Mouse (Mus musculus): ENCODE data around the gene Sac3d1. TPM values are rescaled to one million over a fixed set of nuclear protein-coding genes. Genes with fewer than 3 reads are reported as not detected.

The Sac3d1 gene
- polyA plus RNA-seq (2012; rRNA removed): 35.7 and 46.4 TPM in 2 replicates

DNA sequence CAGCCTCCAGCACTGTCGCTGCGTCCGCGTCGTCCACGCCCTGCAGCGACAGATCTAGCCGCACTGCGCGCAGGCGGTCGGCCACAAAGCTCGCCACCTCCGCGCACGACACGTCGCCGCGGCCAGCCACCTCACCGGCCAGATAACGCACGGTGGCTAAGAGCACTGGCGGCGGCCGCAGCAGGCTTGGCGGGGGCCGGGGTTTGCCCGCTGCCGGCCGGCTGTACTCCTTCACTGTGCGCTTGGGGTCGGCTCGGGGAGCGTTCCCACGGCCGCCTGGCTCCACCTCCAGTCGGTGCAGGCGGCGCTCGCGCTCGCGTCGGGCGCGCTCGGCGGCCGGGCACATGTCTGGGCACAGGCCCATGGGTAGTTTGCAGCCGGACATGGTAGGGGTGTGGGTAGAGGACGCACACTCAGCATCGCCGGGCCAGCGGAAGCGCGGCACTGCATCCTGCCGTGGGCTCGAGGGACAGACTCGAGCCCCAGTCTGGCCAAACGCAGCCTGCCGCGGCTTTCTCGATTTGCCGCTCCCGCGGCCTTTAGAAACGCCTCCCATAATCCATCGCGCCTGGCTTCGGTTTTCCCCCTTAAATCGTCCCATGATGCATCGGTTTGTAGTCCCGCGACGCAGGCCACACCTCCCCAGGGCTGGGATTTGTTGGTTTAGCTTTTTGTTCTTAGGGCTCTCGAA lies at the start of gene Sac3d1:
Gene Sac3d1 (minus strand): TSS at position 665 of the 691 bp plus-strand sequence.
- WGBS: under 1% methylated on average over 77 of the region's 77 CpGs
- TF ChIP-seq POLR2A (IDR thresholded peaks at IDR 0.05; ENCODE audit: low read depth, low read length): peak; percentile 44
- TF ChIP-seq CTCF (IDR thresholded peaks at IDR 0.05; ENCODE audit: extremely low read depth, insufficient read length, insufficient replicate concordance, low read depth, low read length): no peak

DNA sequence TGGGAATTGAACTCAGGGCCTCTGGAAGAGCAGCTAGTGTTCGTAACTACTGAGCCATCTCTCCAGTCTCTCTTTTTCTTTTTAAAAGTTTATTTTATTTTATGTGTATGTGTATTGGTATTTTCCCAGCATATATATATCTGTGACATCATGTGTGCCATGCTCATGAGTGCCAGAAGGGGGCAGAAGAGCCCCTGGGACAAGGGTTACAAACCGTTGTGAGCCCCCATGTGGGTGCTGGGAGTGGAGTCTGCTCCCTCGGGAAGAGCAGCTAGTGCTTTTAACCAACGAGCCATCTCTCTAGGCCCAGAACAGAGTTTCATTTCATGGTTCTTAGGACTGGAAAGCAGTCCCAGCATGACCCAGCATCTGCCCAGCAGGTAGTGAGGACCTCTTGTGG lies 48.3 kb upstream of the Sac3d1 start:
- peak overlapping the region; percentile 7; the same call in 1 of the 2 replicates for H3K4me3 ChIP-seq (ENCODE audit: low read depth, low read length)
- 83% methylated on average over 4 of the region's 4 CpGs for WGBS
- H3K27ac ChIP-seq (ENCODE audit: insufficient read depth, low read depth, low read length): no peak overlapping the region
- TF ChIP-seq CTCF (IDR thresholded peaks at IDR 0.05; ENCODE audit: extremely low read depth, insufficient read length, insufficient replicate concordance, low read depth, low read length): peak; percentile 54; the same call in 1 of the 2 replicates
- no peak for TF ChIP-seq POLR2A (IDR thresholded peaks at IDR 0.05; ENCODE audit: low read depth, low read length)
- H3K4me1 ChIP-seq (ENCODE audit: control insufficient read depth, insufficient read depth, insufficient read length, low read length): peaks cover 39% of the 10 kb centered on the region
- peaks cover 10% of the 10 kb centered on the region for H3K36me3 ChIP-seq (ENCODE audit: control insufficient read depth, insufficient read depth, low read length)
- H3K27me3 ChIP-seq (ENCODE audit: control insufficient read depth, insufficient read depth, low read length): no peaks in the 10 kb centered on the region

More for the DNA sequence above, at the start of gene Sac3d1:
- H3K4me3 ChIP-seq (ENCODE audit: low read depth, low read length): peak within 1 kb of the TSS; percentile 73
- peaks cover 24% of the 10 kb centered on the region for H3K4me1 ChIP-seq (ENCODE audit: control insufficient read depth, insufficient read depth, insufficient read length, low read length)
- H3K36me3 ChIP-seq (ENCODE audit: control insufficient read depth, insufficient read depth, low read length): peaks cover 35% of the 10 kb centered on the region
- H3K27me3 ChIP-seq (ENCODE audit: control insufficient read depth, insufficient read depth, low read length): no peaks in the 10 kb centered on the region
- H3K27ac ChIP-seq (ENCODE audit: insufficient read depth, low read depth, low read length): peak within 1 kb of the TSS; percentile 83

DNA sequence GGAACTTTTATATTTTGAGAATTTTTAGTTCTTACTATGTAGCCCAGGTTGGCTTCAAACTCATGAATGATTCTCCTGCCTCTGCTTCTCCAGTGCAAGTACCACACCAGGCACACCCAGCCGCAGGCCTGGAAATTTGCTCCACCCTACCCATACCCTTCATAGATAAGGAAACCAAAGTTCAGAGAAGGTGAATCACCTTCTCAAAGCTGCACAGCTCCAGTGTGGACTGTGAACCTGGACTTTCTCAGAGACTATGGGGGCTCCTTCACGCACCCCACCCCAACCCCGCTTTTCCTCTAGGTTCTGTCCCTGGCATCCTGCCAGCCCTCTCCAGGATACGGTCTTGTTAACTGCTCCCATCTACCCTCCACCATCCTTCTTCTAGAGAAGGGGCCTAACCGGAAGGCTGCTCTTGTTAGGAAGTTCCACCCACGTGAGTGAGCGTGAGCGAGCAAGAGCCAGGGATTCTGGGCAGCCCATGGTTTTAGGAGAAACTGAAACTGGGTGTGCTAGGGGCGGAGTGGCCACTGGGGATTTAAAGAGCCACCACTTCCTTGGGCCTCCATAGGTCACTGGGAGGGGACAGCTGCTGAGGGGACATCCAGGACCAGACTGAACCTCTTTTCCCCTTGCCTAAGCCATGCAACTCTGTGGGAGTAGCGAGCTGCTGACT lies 45.6 kb upstream of the Sac3d1 start:
- Histone ChIP-seq H3K4me1 (ENCODE audit: control insufficient read depth, insufficient read depth, insufficient read length, low read length) (peaks cover 23% of the 10 kb centered on the region), H3K27ac (ENCODE audit: insufficient read depth, low read depth, low read length) (peak overlapping the region; percentile 94), H3K27me3 (ENCODE audit: control insufficient read depth, insufficient read depth, low read length) (no peaks in the 10 kb centered on the region), H3K4me3 (ENCODE audit: low read depth, low read length) (peak overlapping the region; percentile 59), H3K36me3 (ENCODE audit: control insufficient read depth, insufficient read depth, low read length) (peaks cover 7% of the 10 kb centered on the region; the same call in 1 of the 2 replicates)
- no peak for TF ChIP-seq POLR2A (IDR thresholded peaks at IDR 0.05; ENCODE audit: low read depth, low read length)
- no peak for TF ChIP-seq CTCF (IDR thresholded peaks at IDR 0.05; ENCODE audit: extremely low read depth, insufficient read length, insufficient replicate concordance, low read depth, low read length)
- WGBS: 16% methylated on average over 10 of the region's 10 CpGs

DNA sequence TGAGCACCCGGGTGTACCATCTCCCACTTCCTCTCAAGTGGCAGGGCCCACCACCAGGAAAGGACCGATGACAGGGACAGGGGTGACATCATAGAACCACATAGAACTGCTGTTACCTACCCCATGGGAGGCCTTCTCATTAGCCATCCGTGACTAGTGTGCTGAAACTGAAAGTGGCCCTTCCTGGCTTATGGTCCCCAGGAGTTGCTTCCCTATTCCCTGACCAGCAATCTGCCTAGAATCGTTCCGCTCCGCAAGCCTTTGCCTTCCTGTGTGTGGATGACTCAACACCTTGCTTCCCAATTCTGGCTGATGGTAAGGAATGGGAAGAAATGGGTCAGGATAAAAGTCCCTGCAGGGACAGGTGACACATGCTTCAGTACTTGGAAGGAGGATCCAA lies 38.8 kb upstream of the Sac3d1 start:
- no peaks in the 10 kb centered on the region for H3K27me3 ChIP-seq (ENCODE audit: control insufficient read depth, insufficient read depth, low read length)
- H3K36me3 ChIP-seq (ENCODE audit: control insufficient read depth, insufficient read depth, low read length): no peaks in the 10 kb centered on the region
- TF ChIP-seq POLR2A (IDR thresholded peaks at IDR 0.05; ENCODE audit: low read depth, low read length) (no peak), CTCF (IDR thresholded peaks at IDR 0.05; ENCODE audit: extremely low read depth, insufficient read length, insufficient replicate concordance, low read depth, low read length) (no peak)
- no peak overlapping the region for H3K4me3 ChIP-seq (ENCODE audit: low read depth, low read length)
- 40% methylated on average over 6 of the region's 6 CpGs for WGBS
- no peak overlapping the region for H3K27ac ChIP-seq (ENCODE audit: insufficient read depth, low read depth, low read length)
- peaks cover 10% of the 10 kb centered on the region; the same call in 1 of the 2 replicates for H3K4me1 ChIP-seq (ENCODE audit: control insufficient read depth, insufficient read depth, insufficient read length, low read length)

DNA sequence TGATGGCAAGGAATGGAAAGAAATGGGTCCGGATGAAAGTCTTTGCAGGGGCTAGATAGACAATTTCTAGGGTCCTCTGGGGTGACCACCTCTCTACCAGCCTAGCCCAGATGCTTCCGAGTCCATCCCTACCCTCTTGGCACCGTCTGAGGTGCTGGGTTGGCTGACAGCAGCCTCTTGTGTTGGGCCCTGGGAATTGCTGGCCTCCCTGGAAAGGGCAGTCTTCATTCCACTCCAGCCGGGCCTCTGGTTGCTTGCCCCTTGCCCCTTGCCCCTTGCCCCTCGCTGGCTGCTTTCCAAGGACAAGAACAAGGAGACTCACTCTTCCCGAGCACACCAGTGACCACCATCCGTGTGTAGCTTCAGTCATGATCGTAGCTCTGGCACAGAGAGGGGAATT lies 37.9 kb upstream of the Sac3d1 start:
- TF ChIP-seq POLR2A (IDR thresholded peaks at IDR 0.05; ENCODE audit: low read depth, low read length) (no peak), CTCF (IDR thresholded peaks at IDR 0.05; ENCODE audit: extremely low read depth, insufficient read length, insufficient replicate concordance, low read depth, low read length) (peak; percentile 13; the same call in 1 of the 2 replicates)
- peaks cover 4% of the 10 kb centered on the region; the same call in 1 of the 2 replicates for H3K4me1 ChIP-seq (ENCODE audit: control insufficient read depth, insufficient read depth, insufficient read length, low read length)
- WGBS: 63% methylated on average over 8 of the region's 8 CpGs
- no peaks in the 10 kb centered on the region for H3K36me3 ChIP-seq (ENCODE audit: control insufficient read depth, insufficient read depth, low read length)
- no peaks in the 10 kb centered on the region for H3K27me3 ChIP-seq (ENCODE audit: control insufficient read depth, insufficient read depth, low read length)
- no peak overlapping the region for H3K4me3 ChIP-seq (ENCODE audit: low read depth, low read length)
- H3K27ac ChIP-seq (ENCODE audit: insufficient read depth, low read depth, low read length): no peak overlapping the region

DNA sequence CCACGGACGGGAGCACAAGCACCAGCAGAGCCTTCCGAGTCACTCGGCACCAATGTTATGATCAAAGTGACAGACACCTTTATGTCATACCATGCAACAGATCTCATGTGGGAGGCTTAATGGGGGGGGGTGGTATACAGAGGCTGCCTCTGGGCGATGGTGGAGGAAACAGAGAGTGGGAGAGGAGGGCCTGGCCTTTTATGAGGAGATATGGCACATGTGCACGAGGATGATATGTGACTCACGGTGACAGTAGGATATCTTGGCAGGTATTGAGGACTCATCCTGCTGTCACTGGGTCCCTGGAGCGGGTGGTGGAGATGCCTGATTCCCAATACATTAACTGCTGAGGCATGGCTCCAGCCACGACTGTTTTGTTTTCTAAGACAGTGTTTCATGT lies 36.7 kb upstream of the Sac3d1 start:
- Histone ChIP-seq H3K4me1 (ENCODE audit: control insufficient read depth, insufficient read depth, insufficient read length, low read length) (peaks cover 4% of the 10 kb centered on the region; the same call in 1 of the 2 replicates), H3K36me3 (ENCODE audit: control insufficient read depth, insufficient read depth, low read length) (no peaks in the 10 kb centered on the region), H3K27me3 (ENCODE audit: control insufficient read depth, insufficient read depth, low read length) (no peaks in the 10 kb centered on the region), H3K4me3 (ENCODE audit: low read depth, low read length) (no peak overlapping the region), H3K27ac (ENCODE audit: insufficient read depth, low read depth, low read length) (no peak overlapping the region)
- TF ChIP-seq CTCF (IDR thresholded peaks at IDR 0.05; ENCODE audit: extremely low read depth, insufficient read length, insufficient replicate concordance, low read depth, low read length) (no peak), POLR2A (IDR thresholded peaks at IDR 0.05; ENCODE audit: low read depth, low read length) (no peak)
- WGBS: 85% methylated on average over 9 of the region's 9 CpGs

DNA sequence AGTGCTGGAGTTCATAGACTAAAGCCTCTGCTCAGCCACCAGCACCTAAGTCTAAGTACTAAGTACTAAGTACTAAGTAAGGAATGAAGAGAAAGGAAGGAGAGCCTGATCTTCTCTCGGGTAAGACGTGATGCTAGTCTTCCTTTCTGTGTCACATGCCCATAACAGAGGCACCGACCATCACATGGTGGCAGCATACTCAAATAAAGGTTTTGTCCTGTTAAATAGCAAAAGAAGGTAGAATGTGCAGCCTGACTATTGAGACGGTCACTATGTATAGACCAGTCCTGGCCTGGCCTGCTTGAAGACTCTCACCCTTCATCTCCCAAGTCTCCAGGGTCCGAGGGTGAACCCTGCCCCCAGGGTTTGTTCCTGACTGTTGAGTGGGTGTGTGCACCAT lies 26.4 kb upstream of the Sac3d1 start:
- Histone ChIP-seq H3K36me3 (ENCODE audit: control insufficient read depth, insufficient read depth, low read length) (no peaks in the 10 kb centered on the region), H3K4me3 (ENCODE audit: low read depth, low read length) (no peak overlapping the region), H3K27me3 (ENCODE audit: control insufficient read depth, insufficient read depth, low read length) (no peaks in the 10 kb centered on the region), H3K27ac (ENCODE audit: insufficient read depth, low read depth, low read length) (no peak overlapping the region), H3K4me1 (ENCODE audit: control insufficient read depth, insufficient read depth, insufficient read length, low read length) (no peaks in the 10 kb centered on the region)
- WGBS: 58% methylated on average over 5 of the region's 5 CpGs
- TF ChIP-seq POLR2A (IDR thresholded peaks at IDR 0.05; ENCODE audit: low read depth, low read length) (no peak), CTCF (IDR thresholded peaks at IDR 0.05; ENCODE audit: extremely low read depth, insufficient read length, insufficient replicate concordance, low read depth, low read length) (no peak)

Data from small intestine, adult 2 months (tissue).